Mouse (Mus musculus) liver, postnatal 0 days (tissue): ENCODE measurements around the gene Kcne2. TPM values are rescaled to one million over a fixed set of nuclear protein-coding genes. Genes with fewer than 3 reads are reported as not detected.
A peak's percentile ranks its signal among the peaks of the same experiment; 100 is the strongest.

Experiments
- ATAC-seq: fragments of 200-750 bp; cut with Nextera tagmentation; 2 replicates; pipeline ENCODE4 v1.8.0; 2017; ENCODE audit warnings: mild to moderate bottlenecking, moderate library complexity
- DNase-seq: peaks from one replicate; pipeline ENCODE4 v3.0.0-alpha.2; 2016
- H3K27ac ChIP-seq: fragments of 300-500 bp; sonication (generic); 2 replicates; pipeline ENCODE4 v1.5.1; 2014; ENCODE audit warnings: antibody characterized with exemption, moderate library complexity, mild to moderate bottlenecking, low read depth
- H3K27me3 ChIP-seq: fragments of 300-500 bp; sonication (generic); 2 replicates; pipeline ENCODE4 v1.6.1; 2014; ENCODE audit warnings: low read length, control low read depth, mixed read lengths; ENCODE audit not compliant: insufficient read depth
- H3K36me3 ChIP-seq: fragments of 300-500 bp; sonication (generic); replicated peaks from 2 replicates; pipeline ENCODE4 v1.6.1; 2014; ENCODE audit warnings: mild to moderate bottlenecking, control low read depth, low read length, moderate library complexity, mixed read lengths; ENCODE audit not compliant: insufficient read depth
- H3K4me1 ChIP-seq: fragments of 300-500 bp; sonication (generic); 2 replicates; pipeline ENCODE4 v1.6.1; 2014; ENCODE audit warnings: antibody characterized with exemption, mild to moderate bottlenecking, control low read depth; ENCODE audit not compliant: insufficient read depth
- H3K4me2 ChIP-seq: fragments of 300-500 bp; sonication (generic); 2 replicates; pipeline ENCODE4 v1.6.1; 2014; ENCODE audit warnings: low read depth, mild to moderate bottlenecking, low read length, moderate library complexity, mixed read lengths
- H3K4me3 ChIP-seq: fragments of 300-500 bp; sonication (generic); 2 replicates; pipeline ENCODE4 v1.5.1; 2014; ENCODE audit warnings: low read depth, low read length
- H3K9ac ChIP-seq: fragments of 300-500 bp; sonication (generic); replicated peaks from 2 replicates; pipeline ENCODE4 v1.6.1; 2014; ENCODE audit warnings: mild to moderate bottlenecking, moderate library complexity
- H3K9me3 ChIP-seq: fragments of 300-500 bp; sonication (generic); 2 replicates; pipeline ENCODE4 v1.6.1; 2016; ENCODE audit warnings: mild to moderate bottlenecking, control low read depth, low read length, mixed read lengths
- CTCF ChIP-seq: sonication (generic); IDR thresholded peaks from 2 replicates; pipeline ENCODE4 v1.5.1; 2016; ENCODE audit warnings: antibody characterized with exemption, low read depth
- EP300 ChIP-seq: IDR thresholded peaks from 2 replicates; pipeline ENCODE4 v1.6.1; 2016; ENCODE audit warnings: antibody characterized with exemption, low read depth, mild to moderate bottlenecking
- WGBS: fragments of 180-500 bp; shearing (Covaris S2); extraction: QIAGEN DNeasy Blood & Tissue Kit; methylation state at CpG from one replicate; pipeline ENCODE4 v1.1.7; 2014; ENCODE audit not compliant: insufficient replicate concordance; 5-methylcytosine and 5-hydroxymethylcytosine counted together
- polyA plus RNA-seq: library from polyadenylated mRNA; unstranded; fragments of >200 nt; fragmentation: Nextera tagmentation; extraction: Ambion mirVana; gene quantifications from 2 replicates; pipeline ENCODE4 v1.2.1, GENCODE M21; 2015

Gene Kcne2
- polyA plus RNA-seq, result not detected in 2 replicates

GRCm38 (mm10) chr16:92292101-92292500 lies at the start of gene Kcne2:
Gene Kcne2, plus strand, starts transcription at chr16:92292389.
- no peaks in the 10 kb centered on the region for H3K9me3 ChIP-seq
- H3K27me3 ChIP-seq, result 0 out of 2 replicates have a peak, but pooled peaks cover 4% of the 10 kb centered on the region
- H3K27ac ChIP-seq, result no peak within 1 kb of the TSS
- H3K36me3 ChIP-seq, result no peaks in the 10 kb centered on the region
- no peak within 1 kb of the TSS for H3K4me3 ChIP-seq
- H3K4me1 ChIP-seq, result no peaks in the 10 kb centered on the region
- no peak for DNase-seq
- no peak for ATAC-seq
- 61% methylated on average over 10 of the region's 10 CpGs for WGBS
- TF ChIP-seq EP300, result no peak
- TF ChIP-seq CTCF, result no peak
- H3K4me2 ChIP-seq, result no peak within 1 kb of the TSS
- no peak within 1 kb of the TSS for H3K9ac ChIP-seq

GRCm38 (mm10) chr16:92245909-92246308 lies 46.3 kb upstream of the Kcne2 start:
- ATAC-seq (peak; percentile 83), DNase-seq (no peak)
- Histone ChIP-seq H3K4me3 (no peak overlapping the region), H3K4me1 (no peaks in the 10 kb centered on the region), H3K9ac (no peak overlapping the region), H3K36me3 (no peaks in the 10 kb centered on the region), H3K4me2 (no peak overlapping the region), H3K9me3 (no peaks in the 10 kb centered on the region), H3K27me3 (no peaks in the 10 kb centered on the region), H3K27ac (no peak overlapping the region)
- 38% methylated on average over 2 of the region's 2 CpGs for WGBS
- TF ChIP-seq CTCF (no peak), EP300 (no peak)

GRCm38 (mm10) chr16:92246974-92247373 lies 45.2 kb upstream of the Kcne2 start:
- DNase-seq (no peak), ATAC-seq (no peak)
- Histone ChIP-seq H3K4me2 (no peak overlapping the region), H3K4me3 (no peak overlapping the region), H3K9ac (no peak overlapping the region), H3K27ac (no peak overlapping the region), H3K9me3 (no peaks in the 10 kb centered on the region), H3K27me3 (no peaks in the 10 kb centered on the region), H3K36me3 (no peaks in the 10 kb centered on the region), H3K4me1 (no peaks in the 10 kb centered on the region)
- 45% methylated on average over 2 of the region's 2 CpGs for WGBS
- TF ChIP-seq EP300 (no peak), CTCF (no peak)

GRCm38 (mm10) chr16:92247700-92248099 lies 44.5 kb upstream of the Kcne2 start:
- WGBS, result 68% methylated on average over 11 of the region's 11 CpGs
- H3K36me3 ChIP-seq, result no peaks in the 10 kb centered on the region
- H3K9me3 ChIP-seq, result no peaks in the 10 kb centered on the region
- no peaks in the 10 kb centered on the region for H3K27me3 ChIP-seq
- ATAC-seq, result no peak
- no peaks in the 10 kb centered on the region for H3K4me1 ChIP-seq
- no peak overlapping the region for H3K4me2 ChIP-seq
- TF ChIP-seq CTCF (no peak), EP300 (no peak)
- H3K27ac ChIP-seq, result no peak overlapping the region
- no peak overlapping the region for H3K4me3 ChIP-seq
- DNase-seq, result no peak
- no peak overlapping the region for H3K9ac ChIP-seq

GRCm38 (mm10) chr16:92249681-92250080 lies 42.5 kb upstream of the Kcne2 start:
- H3K9ac ChIP-seq, result no peak overlapping the region
- no peak; the same call in 1 of the 2 replicates for ATAC-seq
- DNase-seq, result no peak
- H3K36me3 ChIP-seq, result no peaks in the 10 kb centered on the region
- H3K4me2 ChIP-seq, result no peak overlapping the region
- no peaks in the 10 kb centered on the region for H3K27me3 ChIP-seq
- 81% methylated on average over 3 of the region's 3 CpGs for WGBS
- H3K27ac ChIP-seq, result no peak overlapping the region
- no peak overlapping the region for H3K4me3 ChIP-seq
- H3K4me1 ChIP-seq, result no peaks in the 10 kb centered on the region
- TF ChIP-seq CTCF, result no peak
- no peak for TF ChIP-seq EP300
- H3K9me3 ChIP-seq, result no peaks in the 10 kb centered on the region

- 83% methylated on average over 5 of the region's 5 CpGs for WGBS
- Histone ChIP-seq H3K4me3 (no peak overlapping the region), H3K9me3 (no peaks in the 10 kb centered on the region), H3K4me1 (no peaks in the 10 kb centered on the region), H3K4me2 (no peak overlapping the region), H3K27me3 (no peaks in the 10 kb centered on the region), H3K27ac (no peak overlapping the region), H3K9ac (no peak overlapping the region), H3K36me3 (no peaks in the 10 kb centered on the region)
- no peak for TF ChIP-seq EP300
- TF ChIP-seq CTCF, result no peak
- DNase-seq (no peak), ATAC-seq (no peak)
Measured at GRCm38 (mm10) chr16:92250452-92250851, 41.7 kb upstream of the Kcne2 start.

GRCm38 (mm10) chr16:92254316-92254715 lies 37.9 kb upstream of the Kcne2 start:
- 63% methylated on average over 3 of the region's 3 CpGs for WGBS
- Histone ChIP-seq H3K36me3 (no peaks in the 10 kb centered on the region), H3K9ac (no peak overlapping the region), H3K9me3 (no peaks in the 10 kb centered on the region), H3K4me1 (no peaks in the 10 kb centered on the region), H3K27ac (no peak overlapping the region), H3K27me3 (no peaks in the 10 kb centered on the region), H3K4me2 (no peak overlapping the region), H3K4me3 (no peak overlapping the region)
- no peak for DNase-seq
- ATAC-seq, result no peak
- no peak for TF ChIP-seq CTCF
- TF ChIP-seq EP300, result no peak
